11 mouse cellular contexts compared by ENCODE assay signal in the genomic region with DNA sequence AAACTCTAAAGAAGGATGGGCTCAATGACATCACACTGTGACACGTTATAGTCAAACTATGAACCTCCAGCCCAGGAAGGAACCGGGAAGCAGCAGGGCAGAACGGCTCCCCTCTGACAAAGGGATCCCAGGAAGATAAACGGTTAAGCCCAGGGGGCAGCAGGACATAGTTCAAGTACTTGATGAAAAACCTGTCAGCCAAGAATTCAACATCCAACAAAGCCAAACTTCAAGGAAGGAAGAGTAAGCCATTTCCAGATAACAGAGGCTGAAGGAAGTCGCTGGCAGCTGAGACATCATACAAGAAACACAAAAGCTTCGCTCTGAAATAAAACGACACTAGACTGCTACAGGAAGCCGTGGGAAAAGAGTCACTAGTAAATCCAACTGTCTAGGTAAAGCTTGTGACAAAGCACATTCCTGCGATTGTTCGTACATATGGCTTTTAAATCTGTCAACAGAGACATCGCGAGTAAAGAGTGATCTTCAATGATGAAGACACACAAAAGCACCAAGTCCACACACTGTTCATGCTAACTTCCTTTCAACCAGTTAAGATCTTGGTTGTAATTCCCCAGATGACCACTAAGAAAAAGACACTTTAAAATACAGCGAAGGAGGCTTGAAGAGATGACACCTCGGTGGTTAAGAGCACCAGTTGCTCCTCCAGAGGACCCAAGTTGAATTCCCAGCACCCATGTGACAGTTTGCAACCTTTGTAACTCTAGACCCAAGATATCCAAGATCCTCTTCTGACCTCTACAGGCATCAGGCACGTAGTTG. TPM values are rescaled to one million over a fixed set of nuclear protein-coding genes. Genes with fewer than 3 reads are reported as not detected.
DNase-seq lines count a peak whose midpoint lies in the region; ATAC-seq and TF ChIP-seq lines count a peak whose summit lies in the region.
"Had no signal": no experiment of that assay in that cellular context is flagged by ENCODE, and none has a peak within 500 bp of the region (broad histone marks: within the 10 kb centered on the region; RNA-seq: fewer than 3 reads in every experiment).

No protein-coding gene starts in this region.

- H3K4me2 ChIP-seq in limb, embryonic 14.5 days (replicated peaks; ENCODE audit: low read depth, low read length, severe bottlenecking), result no peak overlapping the region
- H3K4me2 ChIP-seq in midbrain, embryonic 13.5 days (replicated peaks), result no peak overlapping the region
- H3K4me2 ChIP-seq: hindbrain, embryonic 12.5 days had no signal

- no peak for ATAC-seq in limb, embryonic 14.5 days (ENCODE audit: low FRiP score, low read depth)
- no peak for ATAC-seq in midbrain, embryonic 13.5 days
- ATAC-seq: Patski had no signal

- H3K36me3 ChIP-seq in limb, embryonic 14.5 days (ENCODE audit: control insufficient read depth, insufficient read depth, low read length), result peaks cover 21% of the 10 kb centered on the region
- H3K36me3 ChIP-seq in limb, embryonic 10.5 days, result peaks cover 17% of the 10 kb centered on the region
- H3K36me3 ChIP-seq in midbrain, embryonic 13.5 days, result peaks cover 51% of the 10 kb centered on the region

- H3K4me1 ChIP-seq in limb, embryonic 14.5 days (ENCODE audit: control insufficient read depth, insufficient read depth, low read length), result no peaks in the 10 kb centered on the region
- no peaks in the 10 kb centered on the region for H3K4me1 ChIP-seq in limb, embryonic 10.5 days
- no peaks in the 10 kb centered on the region for H3K4me1 ChIP-seq in embryonic fibroblast, embryonic 13.5 days (ENCODE audit: control insufficient read depth, insufficient read depth, low read length)
- no peaks in the 10 kb centered on the region for H3K4me1 ChIP-seq in midbrain, embryonic 13.5 days (replicated peaks)
- H3K4me1 ChIP-seq: hindbrain, embryonic 12.5 days had no signal

- 0 out of 2 replicates have a peak overlapping the region, but pooled peaks have one; percentile 8 for H3K27ac ChIP-seq in limb, embryonic 14.5 days (replicated peaks; ENCODE audit: low read depth, low read length)
- H3K27ac ChIP-seq in limb, embryonic 10.5 days, result no peak overlapping the region
- peak overlapping the region; percentile 52; the same call in 1 of the 2 replicates for H3K27ac ChIP-seq in embryonic fibroblast, embryonic 13.5 days (ENCODE audit: insufficient read depth, low read length)
- no peak overlapping the region for H3K27ac ChIP-seq in midbrain, embryonic 13.5 days
- H3K27ac ChIP-seq: hindbrain, embryonic 12.5 days had no signal

- no peak overlapping the region for H3K9ac ChIP-seq in limb, embryonic 14.5 days (ENCODE audit: low read depth, low read length, severe bottlenecking)
- no peak overlapping the region for H3K9ac ChIP-seq in midbrain, embryonic 13.5 days (replicated peaks)
- H3K9ac ChIP-seq: hindbrain, embryonic 12.5 days had no signal

- H3K27me3 ChIP-seq in limb, embryonic 14.5 days (ENCODE audit: control insufficient read depth, insufficient read depth, low read length), result no peaks in the 10 kb centered on the region
- H3K27me3 ChIP-seq in limb, embryonic 10.5 days (ENCODE audit: low read depth, poor library complexity, severe bottlenecking), result no peaks in the 10 kb centered on the region
- no peaks in the 10 kb centered on the region for H3K27me3 ChIP-seq in midbrain, embryonic 13.5 days
- H3K27me3 ChIP-seq: hindbrain, embryonic 12.5 days; Patski had no signal

- TF ChIP-seq CTCF in embryonic fibroblast, embryonic 13.5 days (IDR thresholded peaks at IDR 0.05; ENCODE audit: borderline replicate concordance, insufficient read depth, low read length), result no peak

- TF ChIP-seq POLR2A in limb, embryonic 14.5 days (IDR thresholded peaks at IDR 0.05; ENCODE audit: borderline replicate concordance, extremely low read depth, insufficient read depth, insufficient read length), result no peak
- TF ChIP-seq POLR2A in embryonic fibroblast, embryonic 13.5 days (IDR thresholded peaks at IDR 0.05; ENCODE audit: low read depth, low read length), result no peak

- DNase-seq in limb, embryonic 14.5 days (ENCODE audit: low spot score), result no peak
- DNase-seq in limb, embryonic 10.5 days (ENCODE audit: low spot score), result no peak
- DNase-seq in ZHBTc4 (ENCODE audit: low read depth, low spot score), result peak; percentile 68
- peak; percentile 27 to 51 for DNase-seq in kidney, postnatal 4 days
- DNase-seq in spleen, postnatal 14 days (ENCODE audit: low spot score in 2 of 2), result no peak
- DNase-seq in adrenal gland, adult 8-10 months, result no peak
- DNase-seq: retina, postnatal 1 day had no signal

- no peak overlapping the region for H3K4me3 ChIP-seq in limb, embryonic 14.5 days (replicated peaks; ENCODE audit: low read length)
- no peak overlapping the region for H3K4me3 ChIP-seq in limb, embryonic 10.5 days
- no peak overlapping the region for H3K4me3 ChIP-seq in embryonic fibroblast, embryonic 13.5 days (ENCODE audit: insufficient read depth, low read length)
- no peak overlapping the region for H3K4me3 ChIP-seq in midbrain, embryonic 13.5 days (replicated peaks)
- H3K4me3 ChIP-seq: hindbrain, embryonic 12.5 days had no signal

- WGBS in limb, embryonic 14.5 days, result 69% methylated on average over 15 of the region's 15 CpGs
- WGBS in limb, embryonic 10.5 days, result 73% methylated on average over 15 of the region's 15 CpGs
- 90% methylated on average over 15 of the region's 15 CpGs for WGBS in midbrain, embryonic 13.5 days

- H3K9me3 ChIP-seq in limb, embryonic 14.5 days (ENCODE audit: control insufficient read depth, low read length), result no peaks in the 10 kb centered on the region
- no peaks in the 10 kb centered on the region for H3K9me3 ChIP-seq in limb, embryonic 10.5 days (replicated peaks)
- H3K9me3 ChIP-seq in midbrain, embryonic 13.5 days, result 0 out of 2 replicates have a peak, but pooled peaks cover 3% of the 10 kb centered on the region
- H3K9me3 ChIP-seq: hindbrain, embryonic 12.5 days had no signal

RNA-seq across cellular contexts. Expression of a gene that starts 16.8 kb away (rescaled TPM):
- 73.7 and 80.0 TPM in 2 replicates for polyA plus RNA-seq in limb, embryonic 14.5 days (2012; rRNA removed)
- 29.6 and 30.0 TPM in 2 replicates for polyA plus RNA-seq in limb, embryonic 14.5 days (2014; fragmentation: Nextera tagmentation; extraction: Ambion mirVana)
- 11.6 and 15.6 TPM in 2 replicates for polyA plus RNA-seq in limb, embryonic 10.5 days (2016; fragmentation: Nextera tagmentation; extraction: Ambion mirVana)
- 18.3 and 27.3 TPM in 2 replicates for polyA plus RNA-seq in embryonic fibroblast, embryonic 13.5 days (2011; ENCODE audit: insufficient read length, low read depth, missing spikeins)
- total RNA-seq in adrenal gland, adult 8-10 months (2022), result 100 to 1,000 TPM in 2 of 4 experiments, 10 to 100 TPM in 2; 83.5 to 171 (median 127) TPM
- 23.0 TPM in 2 replicates for polyA plus RNA-seq in midbrain, embryonic 13.5 days (2015; fragmentation: Nextera tagmentation; extraction: Ambion mirVana)

RNA-seq across cellular contexts. Expression of a gene that starts 56.0 kb away (rescaled TPM):
- polyA plus RNA-seq in limb, embryonic 14.5 days (2012; rRNA removed), result 22.4 and 26.9 TPM in 2 replicates
- polyA plus RNA-seq in limb, embryonic 14.5 days (2014; fragmentation: Nextera tagmentation; extraction: Ambion mirVana), result 6.9 and 7.0 TPM in 2 replicates
- polyA plus RNA-seq in limb, embryonic 10.5 days (2016; fragmentation: Nextera tagmentation; extraction: Ambion mirVana), result 5.1 and 5.8 TPM in 2 replicates
- polyA plus RNA-seq in embryonic fibroblast, embryonic 13.5 days (2011; ENCODE audit: insufficient read length, low read depth, missing spikeins), result 21.2 and 25.6 TPM in 2 replicates
- total RNA-seq in adrenal gland, adult 8-10 months (2022), result 10 to 100 TPM; 54.2 to 57.2 (median 54.9) TPM
- polyA plus RNA-seq in midbrain, embryonic 13.5 days (2015; fragmentation: Nextera tagmentation; extraction: Ambion mirVana), result 5.5 and 7.2 TPM in 2 replicates

Comparison
In these comparisons a context has a peak if more than half of its experiments do, and no peak if none do; other contexts are left out.
1. H3K27ac ChIP-seq: peak in limb, embryonic 14.5 days (single experiment) and embryonic fibroblast, embryonic 13.5 days (single experiment); none in limb, embryonic 10.5 days (single experiment) and midbrain, embryonic 13.5 days (single experiment).
2. DNase-seq: peak in ZHBTc4 (single experiment) and kidney, postnatal 4 days (2 of 2); none in limb, embryonic 14.5 days (single experiment), limb, embryonic 10.5 days (single experiment), spleen, postnatal 14 days (0 of 2) and adrenal gland, adult 8-10 months (single experiment).